ENCODE assay signal across 17 mouse cellular contexts in the genomic region with DNA sequence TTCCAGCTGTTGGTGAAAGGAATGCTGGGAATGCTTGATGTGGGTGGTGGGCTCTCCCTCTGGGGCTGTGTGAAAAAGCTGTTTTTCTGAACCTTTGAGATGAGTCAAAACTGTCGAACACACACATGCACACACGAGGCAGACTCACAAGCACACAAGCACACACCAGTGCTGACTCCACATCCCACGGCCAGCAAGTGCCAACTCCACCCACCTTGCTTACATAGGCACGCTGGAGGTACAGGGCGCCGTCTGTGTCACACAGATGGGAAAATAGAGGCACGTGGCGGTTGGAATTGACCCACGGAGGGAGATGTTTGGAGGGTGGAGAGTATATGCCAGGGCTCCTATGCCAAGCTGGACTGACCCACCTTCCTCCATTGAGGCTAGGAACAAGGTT. TPM values are rescaled to one million over a fixed set of nuclear protein-coding genes. Genes with fewer than 3 reads are reported as not detected.
DNase-seq lines count a peak whose midpoint lies in the region; ATAC-seq and TF ChIP-seq lines count a peak whose summit lies in the region.
"Had no signal": no experiment of that assay in that cellular context is flagged by ENCODE, and none has a peak within 500 bp of the region (broad histone marks: within the 10 kb centered on the region; RNA-seq: fewer than 3 reads in every experiment).

No protein-coding gene starts in this region.

- H3K36me3 ChIP-seq in forebrain, embryonic 14.5 days (ENCODE audit: control insufficient read depth, insufficient read depth, low read length), result no peaks in the 10 kb centered on the region
- no peaks in the 10 kb centered on the region for H3K36me3 ChIP-seq in midbrain, embryonic 10.5 days
- H3K36me3 ChIP-seq in neural tube, embryonic 14.5 days (ENCODE audit: control insufficient read depth, insufficient read depth, low read length), result no peaks in the 10 kb centered on the region
- no peaks in the 10 kb centered on the region for H3K36me3 ChIP-seq in heart, embryonic 12.5 days
- H3K36me3 ChIP-seq: G1E had no signal

- H3K4me3 ChIP-seq in layer of hippocampus, adult 2 months, result no peak overlapping the region
- no peak overlapping the region for H3K4me3 ChIP-seq in forebrain, embryonic 14.5 days (ENCODE audit: low read depth, low read length)
- peak overlapping the region; percentile 30 for H3K4me3 ChIP-seq in midbrain, embryonic 10.5 days
- H3K4me3 ChIP-seq in neural tube, embryonic 14.5 days (ENCODE audit: low read depth, low read length), result no peak overlapping the region
- H3K4me3 ChIP-seq in heart, embryonic 12.5 days, result no peak overlapping the region

- no peaks in the 10 kb centered on the region for H3K9me3 ChIP-seq in forebrain, embryonic 14.5 days (replicated peaks; ENCODE audit: control insufficient read depth, low read length)
- H3K9me3 ChIP-seq in midbrain, embryonic 10.5 days (replicated peaks), result no peaks in the 10 kb centered on the region
- H3K9me3 ChIP-seq in neural tube, embryonic 14.5 days (ENCODE audit: control insufficient read depth, low read length), result no peaks in the 10 kb centered on the region
- H3K9me3 ChIP-seq in heart, embryonic 12.5 days (replicated peaks), result no peaks in the 10 kb centered on the region
- H3K9me3 ChIP-seq: G1E had no signal

- peak overlapping the region; percentile 35 for H3K4me2 ChIP-seq in forebrain, embryonic 14.5 days (ENCODE audit: low read length)
- H3K4me2 ChIP-seq in neural tube, embryonic 14.5 days (ENCODE audit: low read depth, low read length), result 0 out of 2 replicates have a peak overlapping the region, but pooled peaks have one; percentile 19
- H3K4me2 ChIP-seq in heart, embryonic 12.5 days, result no peak overlapping the region

- ATAC-seq in forebrain, embryonic 14.5 days, result peak; percentile 2; the same call in 1 of the 2 replicates
- no peak for ATAC-seq in neural tube, embryonic 14.5 days (ENCODE audit: low read depth)
- ATAC-seq in heart, embryonic 12.5 days (ENCODE audit: insufficient number of reproducible peaks, low FRiP score), result no peak

- DNase-seq in layer of hippocampus, adult 2 months (ENCODE audit: low spot score in 2 of 2), result peak; percentile 32 to 56
- no peak for DNase-seq in layer of hippocampus, postnatal 25 days (ENCODE audit: extremely low spot score in 1 of 2, low spot score in 1 of 2)
- no peak for DNase-seq in forebrain, embryonic 14.5 days (ENCODE audit: low spot score)
- DNase-seq in midbrain, embryonic 10.5 days (ENCODE audit: low spot score), result no peak
- DNase-seq in adrenal gland, adult 2 months, result no peak
- DNase-seq in heart, adult 18-20 months, result no peak
- DNase-seq: cerebellum, adult 18-20 months; kidney, adult 9 months; liver; lung, adult 18-20 months; lung, postnatal 4 days; right cerebral cortex, postnatal 25 days had no signal

- peaks cover 15% of the 10 kb centered on the region for H3K4me1 ChIP-seq in forebrain, embryonic 14.5 days (ENCODE audit: control insufficient read depth, insufficient read depth, low read length)
- peaks cover 46% of the 10 kb centered on the region for H3K4me1 ChIP-seq in midbrain, embryonic 10.5 days
- H3K4me1 ChIP-seq in neural tube, embryonic 14.5 days (ENCODE audit: control insufficient read depth, insufficient read depth, low read length), result peaks cover 17% of the 10 kb centered on the region
- H3K4me1 ChIP-seq in heart, embryonic 12.5 days (replicated peaks), result no peaks in the 10 kb centered on the region

- no peak for TF ChIP-seq CTCF in layer of hippocampus, adult 2 months (conservative IDR thresholded peaks at IDR 0.05)

- H3K27me3 ChIP-seq in forebrain, embryonic 14.5 days (replicated peaks; ENCODE audit: control insufficient read depth, insufficient read depth, low read length), result peaks cover 13% of the 10 kb centered on the region; the same call in 1 of the 2 replicates
- peaks cover 82% of the 10 kb centered on the region for H3K27me3 ChIP-seq in midbrain, embryonic 10.5 days (ENCODE audit: low read depth, poor library complexity, severe bottlenecking)
- no peaks in the 10 kb centered on the region for H3K27me3 ChIP-seq in neural tube, embryonic 14.5 days (ENCODE audit: control insufficient read depth, insufficient read depth, low read length)
- peaks cover 81% of the 10 kb centered on the region for H3K27me3 ChIP-seq in heart, embryonic 12.5 days (replicated peaks)

- H3K27ac ChIP-seq in layer of hippocampus, adult 2 months, result no peak overlapping the region
- 0 out of 2 replicates have a peak overlapping the region, but pooled peaks have one; percentile 9 for H3K27ac ChIP-seq in forebrain, embryonic 14.5 days (ENCODE audit: low read depth, low read length)
- H3K27ac ChIP-seq in midbrain, embryonic 10.5 days (replicated peaks), result peak overlapping the region; percentile 46; the same call in 1 of the 2 replicates
- no peak overlapping the region for H3K27ac ChIP-seq in neural tube, embryonic 14.5 days (ENCODE audit: low read depth, low read length)
- no peak overlapping the region for H3K27ac ChIP-seq in heart, embryonic 12.5 days (ENCODE audit: poor library complexity, severe bottlenecking)

- no peak overlapping the region for H3K9ac ChIP-seq in forebrain, embryonic 14.5 days (ENCODE audit: low read length)
- H3K9ac ChIP-seq in neural tube, embryonic 14.5 days (replicated peaks; ENCODE audit: low read depth, low read length), result no peak overlapping the region
- no peak overlapping the region for H3K9ac ChIP-seq in heart, embryonic 12.5 days

- WGBS in forebrain, embryonic 14.5 days, result 49% methylated on average over 9 of the region's 9 CpGs
- WGBS in midbrain, embryonic 10.5 days, result 53% methylated on average over 9 of the region's 9 CpGs
- 46% methylated on average over 9 of the region's 9 CpGs for WGBS in neural tube, embryonic 14.5 days
- 40% methylated on average over 9 of the region's 9 CpGs for WGBS in heart, embryonic 12.5 days

RNA-seq across cellular contexts. Expression of a gene that starts 13.2 kb away (rescaled TPM):
- 10 to 100 TPM; 48.1 to 48.3 TPM for total RNA-seq in layer of hippocampus, adult 2 months (2021)
- 10 to 100 TPM; 48.2 to 51.3 TPM for total RNA-seq in layer of hippocampus, postnatal 25 days (2021)
- polyA plus RNA-seq in forebrain, embryonic 14.5 days (2014; fragmentation: Nextera tagmentation; extraction: Ambion mirVana), result 24.3 and 28.1 TPM in 2 replicates
- 4.9 and 9.1 TPM in 2 replicates for polyA plus RNA-seq in midbrain, embryonic 10.5 days (2016; fragmentation: Nextera tagmentation; extraction: Ambion mirVana)
- 19.6 and 29.3 TPM in 2 replicates for polyA plus RNA-seq in neural tube, embryonic 14.5 days (2014; fragmentation: Nextera tagmentation; extraction: Ambion mirVana)
- 8.6 and 11.2 TPM in 2 replicates for polyA plus RNA-seq in heart, embryonic 12.5 days (2016; fragmentation: Nextera tagmentation; extraction: Ambion mirVana)
- 10 to 100 TPM; 57.5 to 79.1 TPM for total RNA-seq in adrenal gland, adult 2 months (2021)
- 94.7 and 109 TPM in 2 replicates for polyA plus RNA-seq in adrenal gland, adult 2 months (2012; rRNA removed)
- total RNA-seq in heart, adult 18-20 months (2021), result 10 to 100 TPM; 44.4 to 55.2 TPM
- polyA plus RNA-seq: G1E had no signal

RNA-seq across cellular contexts. Expression of a gene that starts 18.9 kb away (rescaled TPM):
- 10 to 100 TPM; 40.0 to 41.8 TPM for total RNA-seq in layer of hippocampus, adult 2 months (2021)
- 10 to 100 TPM; 37.3 to 45.0 TPM for total RNA-seq in layer of hippocampus, postnatal 25 days (2021)
- 22.3 and 25.6 TPM in 2 replicates for polyA plus RNA-seq in forebrain, embryonic 14.5 days (2014; fragmentation: Nextera tagmentation; extraction: Ambion mirVana)
- polyA plus RNA-seq in midbrain, embryonic 10.5 days (2016; fragmentation: Nextera tagmentation; extraction: Ambion mirVana), result 7.1 and 12.9 TPM in 2 replicates
- polyA plus RNA-seq in neural tube, embryonic 14.5 days (2014; fragmentation: Nextera tagmentation; extraction: Ambion mirVana), result 15.3 and 25.2 TPM in 2 replicates
- 9.7 and 11.9 TPM in 2 replicates for polyA plus RNA-seq in heart, embryonic 12.5 days (2016; fragmentation: Nextera tagmentation; extraction: Ambion mirVana)
- total RNA-seq in adrenal gland, adult 2 months (2021), result 10 to 100 TPM; 49.0 to 62.2 TPM
- polyA plus RNA-seq in adrenal gland, adult 2 months (2012; rRNA removed), result 195 and 204 TPM in 2 replicates
- total RNA-seq in heart, adult 18-20 months (2021), result 10 to 100 TPM; 36.9 to 41.6 TPM
- total RNA-seq: common myeloid progenitor, adult 5-6 weeks had no signal

RNA-seq across cellular contexts. Expression of a gene that starts 25.8 kb away (rescaled TPM):
- total RNA-seq in layer of hippocampus, adult 2 months (2021), result 10 to 100 TPM; 51.1 to 52.0 TPM
- total RNA-seq in layer of hippocampus, postnatal 25 days (2021), result 10 to 100 TPM; 50.7 to 56.9 TPM
- polyA plus RNA-seq in forebrain, embryonic 14.5 days (2014; fragmentation: Nextera tagmentation; extraction: Ambion mirVana), result 45.2 and 45.8 TPM in 2 replicates
- polyA plus RNA-seq in midbrain, embryonic 10.5 days (2016; fragmentation: Nextera tagmentation; extraction: Ambion mirVana), result 20.6 and 32.4 TPM in 2 replicates
- 28.2 and 49.7 TPM in 2 replicates for polyA plus RNA-seq in neural tube, embryonic 14.5 days (2014; fragmentation: Nextera tagmentation; extraction: Ambion mirVana)
- 18.8 and 19.3 TPM in 2 replicates for polyA plus RNA-seq in heart, embryonic 12.5 days (2016; fragmentation: Nextera tagmentation; extraction: Ambion mirVana)
- 10 to 100 TPM; 62.5 to 82.8 TPM for total RNA-seq in adrenal gland, adult 2 months (2021)
- 95.5 and 110 TPM in 2 replicates for polyA plus RNA-seq in adrenal gland, adult 2 months (2012; rRNA removed)
- 10 to 100 TPM; 42.6 to 54.2 TPM for total RNA-seq in heart, adult 18-20 months (2021)

RNA-seq across cellular contexts. Expression of a gene that starts 44.8 kb away (rescaled TPM):
- 1 to 10 TPM; 1.4 to 2.7 TPM for total RNA-seq in layer of hippocampus, adult 2 months (2021)
- 1 to 10 TPM; 1.9 to 2.3 TPM for total RNA-seq in layer of hippocampus, postnatal 25 days (2021)
- 1.9 and 3.1 TPM in 2 replicates for polyA plus RNA-seq in forebrain, embryonic 14.5 days (2014; fragmentation: Nextera tagmentation; extraction: Ambion mirVana)
- 3.9 and 6.9 TPM in 2 replicates for polyA plus RNA-seq in midbrain, embryonic 10.5 days (2016; fragmentation: Nextera tagmentation; extraction: Ambion mirVana)
- polyA plus RNA-seq in neural tube, embryonic 14.5 days (2014; fragmentation: Nextera tagmentation; extraction: Ambion mirVana), result 9.9 and 13.1 TPM in 2 replicates
- polyA plus RNA-seq in heart, embryonic 12.5 days (2016; fragmentation: Nextera tagmentation; extraction: Ambion mirVana), result 0.10 and 0.14 TPM in 2 replicates
- total RNA-seq in adrenal gland, adult 2 months (2021), result under 1 TPM; 0.12 to 0.55 TPM
- 0.48 and 0.49 TPM in 2 replicates for polyA plus RNA-seq in adrenal gland, adult 2 months (2012; rRNA removed)
- under 1 TPM in 1 of 2 experiments, not detected in 1; 0.07 TPM for total RNA-seq in heart, adult 18-20 months (2021)
- total RNA-seq: common myeloid progenitor, adult 5-6 weeks had no signal
- polyA plus RNA-seq: G1E; heart, embryonic 14.5 days had no signal

Comparison
In these comparisons a context has a peak if more than half of its experiments do, and no peak if none do; other contexts are left out.
1. DNase-seq: peak in layer of hippocampus, adult 2 months (2 of 2); none in layer of hippocampus, postnatal 25 days (0 of 2), forebrain, embryonic 14.5 days (single experiment), midbrain, embryonic 10.5 days (single experiment), adrenal gland, adult 2 months (single experiment) and heart, adult 18-20 months (0 of 2).
2. H3K27ac ChIP-seq: peak in forebrain, embryonic 14.5 days (single experiment) and midbrain, embryonic 10.5 days (single experiment); none in layer of hippocampus, adult 2 months (single experiment), neural tube, embryonic 14.5 days (single experiment) and heart, embryonic 12.5 days (single experiment).